Mouse (Mus musculus) CD4-positive, CD25-positive, alpha-beta regulatory T cell, adult 4 months (primary cell): ENCODE measurements around the gene Bhlhe40. TPM values are rescaled to one million over a fixed set of nuclear protein-coding genes. Genes with fewer than 3 reads are reported as not detected.

Experiments
- ATAC-seq: one replicate; pipeline ENCODE4 v1.8.0; 2017
- polyA plus RNA-seq, 2 experiments: library from polyadenylated mRNA; unstranded; fragments of 100-300 nt; shearing (Covaris generic); gene quantifications; one replicate each; pipeline ENCODE4 v1.2.1; 2017

Gene Bhlhe40
- polyA plus RNA-seq = 10 to 100 TPM; 49.7 to 91.7 TPM

DNA sequence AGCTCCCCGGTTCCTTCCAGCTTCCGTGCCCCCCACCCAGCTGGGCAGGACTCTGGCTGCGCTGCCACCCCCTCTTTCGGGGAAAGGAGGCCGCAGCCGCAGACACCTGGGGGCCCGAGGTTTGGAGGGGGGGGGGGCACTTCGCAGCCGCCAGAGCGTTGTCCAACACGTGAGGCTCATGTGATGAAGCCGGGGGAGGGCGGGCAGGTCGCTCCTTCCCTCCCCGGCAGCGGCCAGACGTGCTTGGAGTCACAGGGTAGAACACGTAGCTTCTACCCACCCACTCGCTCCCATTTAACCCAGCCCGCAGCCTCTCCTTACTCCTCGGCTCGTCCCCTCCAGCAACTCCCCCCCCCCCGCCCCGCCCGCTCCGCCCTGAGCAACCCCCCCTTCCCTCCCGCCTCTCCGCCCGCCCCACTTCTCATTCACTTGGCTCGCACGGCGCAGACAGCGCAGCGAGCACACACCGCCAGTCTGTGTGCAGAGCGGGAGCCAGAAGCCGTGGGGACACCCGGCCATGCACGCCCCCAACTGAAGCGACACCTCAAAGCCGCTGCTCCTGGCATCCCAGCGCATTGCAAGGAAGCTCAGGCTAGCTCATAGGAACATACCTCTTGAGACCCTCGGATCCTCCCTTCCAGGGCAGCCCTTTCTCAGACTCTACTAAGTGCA is at the start of gene Bhlhe40:
Gene Bhlhe40 (plus strand): TSS at position 424 of the 672 bp plus-strand sequence.
- ATAC-seq = peak; percentile 44

DNA sequence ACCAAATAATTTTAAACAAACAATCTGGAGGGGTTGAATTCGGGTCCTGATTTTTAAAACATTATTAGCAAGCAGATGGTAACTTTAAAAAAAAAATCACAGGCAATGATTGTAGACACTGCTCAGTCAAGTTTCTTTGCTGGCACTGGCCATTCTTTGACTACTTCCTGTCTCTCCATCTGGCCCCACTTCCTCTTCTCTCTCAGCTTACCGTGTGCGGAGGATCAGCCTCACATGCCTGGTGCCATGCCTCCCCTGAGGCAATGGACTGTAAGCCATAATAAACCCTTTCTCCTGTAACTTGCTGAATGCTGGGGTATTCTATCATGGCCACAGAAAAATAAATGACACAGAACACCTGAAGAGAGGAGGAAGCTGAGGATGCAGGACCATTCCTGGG is 48.8 kb upstream of the Bhlhe40 start:
- ATAC-seq = no peak

DNA sequence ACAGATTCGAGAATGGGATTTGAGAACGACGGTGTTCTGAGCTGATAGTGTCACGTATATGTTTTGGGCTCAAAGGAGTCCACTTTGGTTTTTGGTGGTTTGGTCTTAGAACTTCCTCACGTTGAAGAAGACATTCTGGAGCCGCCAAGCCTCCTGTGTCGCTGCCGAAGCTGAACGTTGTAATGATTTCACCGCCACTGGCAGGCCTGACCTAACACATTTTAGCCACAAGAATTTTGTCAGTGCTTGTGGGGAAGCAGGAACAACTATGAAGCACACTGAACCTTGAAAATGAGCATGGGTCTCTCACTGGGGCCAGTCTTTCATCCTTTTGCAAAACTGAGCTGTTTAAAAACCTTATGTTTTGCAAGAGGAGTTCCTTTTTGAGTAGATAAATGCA is 42.4 kb upstream of the Bhlhe40 start:
- no peak for ATAC-seq

DNA sequence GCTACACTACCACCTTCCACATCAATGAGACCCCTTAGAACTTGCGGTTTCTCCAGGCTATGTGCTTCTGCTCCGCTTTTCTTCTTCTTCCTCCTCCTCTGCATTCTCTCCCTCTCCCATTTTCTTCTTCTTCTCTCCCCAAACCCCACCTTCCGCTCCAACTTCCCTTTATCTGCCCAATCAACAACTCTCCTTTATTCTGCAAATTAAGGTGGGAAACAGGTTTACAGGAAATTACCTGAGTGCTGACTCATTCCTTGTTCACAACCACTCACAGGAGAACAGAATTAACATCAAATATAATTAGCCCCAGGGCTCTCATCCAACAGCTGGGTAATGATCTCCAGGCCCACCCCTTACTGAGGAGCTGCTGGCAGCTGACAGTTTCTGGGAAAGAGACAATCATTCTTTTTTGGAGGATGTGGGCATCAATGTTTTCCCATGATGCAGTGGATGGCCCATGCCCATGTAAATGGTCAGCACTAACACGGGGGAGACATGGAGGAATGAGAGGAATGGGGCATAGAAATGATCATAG is 37.3 kb upstream of the Bhlhe40 start:
- no peak for ATAC-seq

DNA sequence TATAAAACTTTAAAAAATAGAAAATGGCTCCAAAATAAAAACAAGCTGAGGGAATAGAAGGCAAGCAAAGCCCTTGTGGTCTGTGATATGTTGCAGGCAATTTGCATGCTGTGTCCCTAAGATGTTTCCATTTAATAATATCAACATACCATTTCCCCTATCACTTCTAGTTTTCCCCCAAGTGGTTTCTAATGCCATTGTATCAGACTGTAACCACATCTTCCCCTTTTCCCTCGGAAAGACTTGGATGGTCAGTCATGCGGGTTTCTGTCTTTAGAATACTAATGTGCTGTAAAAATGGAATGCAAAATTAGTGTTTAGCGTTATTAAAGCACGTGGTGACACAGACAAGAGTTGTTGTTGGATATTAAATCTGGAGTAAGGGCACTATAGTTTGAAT is 35.5 kb upstream of the Bhlhe40 start:
- no peak for ATAC-seq

DNA sequence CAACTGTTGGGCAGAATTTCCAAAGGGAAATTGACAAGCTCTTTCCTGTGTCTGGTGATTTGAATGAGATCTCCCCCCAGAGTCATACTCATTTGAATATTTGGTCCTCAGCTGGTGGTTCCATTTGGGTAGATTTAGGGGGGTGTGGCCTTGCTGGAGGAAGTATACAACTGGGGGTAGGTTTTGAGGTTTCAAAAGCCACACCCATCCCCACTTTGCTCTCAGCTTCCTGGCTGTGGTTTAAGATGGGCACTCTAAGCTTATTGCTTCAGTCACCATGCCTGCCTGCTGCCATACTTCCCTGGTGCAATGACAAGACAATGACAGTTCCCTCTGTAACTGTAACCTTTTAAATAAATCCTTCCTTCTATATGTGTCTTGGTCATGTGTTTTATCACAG is 29.7 kb upstream of the Bhlhe40 start:
- peak; percentile 96 for ATAC-seq

DNA sequence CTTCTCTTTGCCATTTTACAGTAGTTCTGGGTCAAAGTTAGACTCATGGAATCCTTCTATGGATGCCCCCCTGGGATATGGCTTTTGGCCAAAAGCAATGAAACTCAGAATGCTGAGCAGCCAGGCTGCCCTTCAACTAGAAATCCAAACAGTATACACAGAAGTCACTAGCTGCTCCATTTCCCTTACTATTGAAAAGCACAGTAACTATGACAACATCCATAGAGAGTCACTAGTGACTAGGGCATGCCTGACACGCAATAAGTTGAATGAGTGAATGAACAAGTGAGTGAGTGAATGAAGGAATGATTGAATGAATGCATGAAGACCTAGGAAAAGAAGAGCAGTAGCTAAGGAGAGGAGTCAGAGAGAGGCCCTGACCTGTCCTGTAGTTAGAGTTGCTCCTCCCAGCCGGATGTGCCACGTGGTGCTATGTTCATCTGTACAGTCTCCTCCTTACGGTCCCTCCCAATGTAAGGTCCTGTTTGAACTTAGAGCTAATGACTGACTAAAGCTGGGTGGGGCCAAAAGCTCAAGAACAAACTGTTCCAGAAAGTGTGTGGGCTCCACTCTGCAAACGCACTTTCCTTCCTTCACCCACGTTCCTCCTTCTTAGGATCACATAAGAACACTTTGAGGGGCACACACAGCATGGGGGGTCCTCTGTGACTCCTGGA is 22.1 kb upstream of the Bhlhe40 start:
- no peak for ATAC-seq

DNA sequence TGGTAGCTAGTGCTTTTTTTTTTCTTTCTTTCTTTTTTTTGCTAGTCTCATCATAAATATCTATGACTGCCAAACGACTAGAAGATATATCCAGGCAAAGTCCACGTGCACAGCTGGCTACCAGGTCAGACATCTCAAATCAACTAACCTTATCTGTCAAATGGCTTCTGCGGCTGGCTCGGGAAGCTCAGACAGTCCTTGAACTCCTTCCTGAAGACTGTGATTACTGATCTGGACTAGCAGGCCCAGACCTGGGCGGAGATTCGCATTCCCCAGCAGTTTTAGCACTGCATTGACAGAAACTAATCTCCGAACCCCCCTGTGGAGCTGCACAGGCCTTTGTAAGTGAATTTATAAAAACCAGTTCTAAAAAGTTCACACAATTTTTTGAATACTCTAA is 18.4 kb upstream of the Bhlhe40 start:
- no peak for ATAC-seq

DNA sequence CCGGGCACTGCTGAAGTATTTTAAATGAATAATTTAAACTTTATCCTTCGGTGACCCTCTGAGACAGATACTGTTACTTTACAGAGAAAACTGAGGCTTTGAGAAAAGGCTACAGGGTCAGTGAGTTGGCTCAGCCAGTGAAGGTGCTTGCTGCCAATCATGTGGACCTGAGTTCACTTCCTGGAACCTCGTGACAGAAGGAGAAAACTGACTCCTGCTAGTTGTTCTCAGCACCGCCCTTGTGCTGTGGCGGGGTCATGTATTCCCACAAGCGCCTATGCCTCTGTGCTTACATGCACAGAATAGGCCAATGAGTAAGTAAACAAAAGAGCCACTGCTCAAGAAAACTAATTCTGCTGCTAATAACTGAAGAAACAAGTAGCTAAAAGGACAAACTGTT is 17.4 kb upstream of the Bhlhe40 start:
- no peak for ATAC-seq

DNA sequence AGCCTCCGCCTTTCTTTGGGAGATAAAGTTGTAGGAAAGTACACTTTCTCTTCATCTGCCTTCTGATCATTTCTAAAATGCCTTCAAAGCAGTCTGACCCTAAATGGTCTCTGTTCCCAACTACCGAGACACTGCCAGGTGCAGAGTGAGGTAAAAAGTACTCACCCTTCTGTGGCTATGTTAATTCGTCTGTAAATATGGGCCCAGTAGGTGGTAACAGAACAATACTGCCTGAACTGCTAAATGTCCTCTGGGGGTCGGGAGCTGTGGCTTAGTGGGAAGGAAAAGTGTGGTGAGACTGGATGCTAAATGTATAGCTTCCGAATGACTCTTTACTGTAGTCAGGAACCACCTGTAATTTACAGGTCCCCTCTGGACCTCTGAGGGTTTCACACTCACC is 16.1 kb upstream of the Bhlhe40 start:
- no peak for ATAC-seq

DNA sequence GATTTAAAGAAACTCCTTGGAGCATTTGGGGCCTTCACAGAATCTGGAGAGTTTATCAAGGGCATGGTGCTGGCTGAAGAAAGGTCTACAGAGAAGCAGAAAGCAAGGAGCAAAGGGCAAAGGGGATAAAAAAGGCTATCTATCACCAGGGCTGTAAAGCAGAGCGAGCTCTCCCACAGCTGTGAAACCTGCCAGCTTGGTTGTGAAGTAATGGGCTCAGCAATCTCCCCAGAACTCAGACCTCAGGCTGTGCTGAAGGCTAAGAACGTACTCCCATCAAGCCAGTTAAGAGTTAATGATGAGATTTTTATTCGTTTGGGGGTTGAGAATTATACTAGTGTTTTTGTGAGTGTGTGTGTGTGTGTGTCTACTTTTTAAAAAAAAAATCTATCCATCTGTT is 13.3 kb upstream of the Bhlhe40 start:
- ATAC-seq = no peak

DNA sequence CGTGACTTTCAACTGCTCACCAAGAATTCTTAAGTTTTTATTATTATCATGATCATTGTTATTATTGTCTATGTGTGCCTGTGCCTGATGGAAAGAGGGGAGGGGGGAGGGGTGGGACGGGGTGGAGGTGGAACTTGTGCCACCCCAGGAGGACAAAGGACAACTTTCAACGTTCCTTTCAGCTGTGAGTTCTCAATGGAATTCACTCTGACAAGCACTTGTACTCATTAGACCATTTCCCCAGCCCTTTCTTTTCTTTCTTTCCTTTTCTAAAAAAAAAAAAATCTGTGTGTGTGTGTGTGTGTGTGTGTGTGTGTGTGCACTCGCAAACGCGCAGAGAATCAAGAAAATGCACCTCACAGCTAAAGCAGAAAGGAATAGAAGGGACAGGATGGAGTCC is 12.4 kb upstream of the Bhlhe40 start:
- ATAC-seq = no peak

DNA sequence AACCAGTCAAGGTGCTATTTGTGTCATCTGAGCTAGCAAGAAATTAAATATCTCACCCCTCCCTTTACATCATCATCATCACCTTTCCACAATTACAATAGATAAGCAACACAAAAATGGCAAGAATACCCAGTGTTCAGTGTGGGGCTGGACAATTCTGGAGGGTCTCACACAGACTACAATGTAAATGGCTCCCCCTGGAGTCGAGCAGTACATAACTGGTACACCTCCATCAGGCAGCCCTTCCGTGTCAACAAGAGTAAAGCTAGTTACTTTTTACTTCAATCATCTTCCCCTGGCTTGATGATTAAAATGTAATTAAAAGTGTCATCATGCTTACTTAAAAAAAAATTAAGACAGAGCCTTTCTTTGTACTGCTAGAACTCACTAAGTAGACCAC is 4.6 kb upstream of the Bhlhe40 start:
- no peak for ATAC-seq

DNA sequence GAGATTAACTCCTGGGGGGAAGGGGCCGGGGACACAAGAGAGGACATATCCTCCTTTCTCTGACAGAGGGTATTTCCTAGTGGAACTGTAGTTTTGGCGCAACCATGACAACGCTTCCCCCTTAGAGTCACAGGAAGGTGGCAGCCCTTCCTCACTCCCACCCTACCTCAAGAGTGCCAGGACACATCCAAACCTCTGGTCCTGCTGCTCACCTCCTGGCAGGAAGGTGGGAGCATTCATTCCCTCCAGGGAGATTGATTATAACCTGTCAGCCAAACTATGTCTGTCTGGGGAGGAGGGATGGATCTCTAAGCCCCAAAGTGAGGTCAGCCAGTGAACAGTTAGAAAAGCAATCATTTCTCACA is 2.4 kb upstream of the Bhlhe40 start:
- peak; percentile 0 for ATAC-seq

DNA sequence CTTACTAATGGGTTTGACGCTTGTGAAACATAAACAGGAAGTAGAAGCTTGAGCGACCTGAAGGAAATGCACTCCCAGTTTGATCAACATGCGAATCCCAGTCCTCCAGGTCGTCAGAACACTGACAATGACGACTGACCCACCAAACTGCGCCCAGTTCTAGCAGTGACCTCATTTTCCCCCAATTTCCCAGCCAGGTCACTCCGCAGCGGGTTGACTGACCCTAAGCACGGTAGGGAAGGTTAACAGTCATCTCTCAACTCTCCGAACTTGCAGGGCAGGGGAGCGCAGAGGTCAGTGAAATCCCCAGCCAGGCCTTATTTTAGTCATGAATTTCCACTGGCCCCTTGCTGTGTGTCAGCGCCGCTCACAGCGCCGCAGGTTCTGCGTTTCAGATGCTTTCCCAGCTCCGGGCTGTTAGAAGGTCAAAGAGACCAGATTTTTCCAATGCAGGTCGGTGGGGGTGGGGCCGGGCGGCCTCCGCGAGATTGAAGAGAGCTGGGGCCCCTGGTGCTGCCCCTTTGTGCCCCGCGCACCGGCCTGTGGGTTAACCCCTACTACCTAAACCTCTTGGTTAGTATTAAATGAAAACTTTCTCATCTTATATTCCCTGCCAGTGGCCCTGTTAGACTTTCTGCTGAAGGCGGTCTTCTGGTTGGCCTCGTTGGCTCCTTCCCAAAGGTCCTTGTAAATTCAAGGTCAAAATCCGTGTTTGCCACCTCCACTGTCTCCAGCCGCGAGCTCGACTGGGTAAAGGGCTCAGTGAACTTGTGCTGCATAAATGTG is 1.8 kb upstream of the Bhlhe40 start:
- peak; percentile 21 for ATAC-seq

DNA sequence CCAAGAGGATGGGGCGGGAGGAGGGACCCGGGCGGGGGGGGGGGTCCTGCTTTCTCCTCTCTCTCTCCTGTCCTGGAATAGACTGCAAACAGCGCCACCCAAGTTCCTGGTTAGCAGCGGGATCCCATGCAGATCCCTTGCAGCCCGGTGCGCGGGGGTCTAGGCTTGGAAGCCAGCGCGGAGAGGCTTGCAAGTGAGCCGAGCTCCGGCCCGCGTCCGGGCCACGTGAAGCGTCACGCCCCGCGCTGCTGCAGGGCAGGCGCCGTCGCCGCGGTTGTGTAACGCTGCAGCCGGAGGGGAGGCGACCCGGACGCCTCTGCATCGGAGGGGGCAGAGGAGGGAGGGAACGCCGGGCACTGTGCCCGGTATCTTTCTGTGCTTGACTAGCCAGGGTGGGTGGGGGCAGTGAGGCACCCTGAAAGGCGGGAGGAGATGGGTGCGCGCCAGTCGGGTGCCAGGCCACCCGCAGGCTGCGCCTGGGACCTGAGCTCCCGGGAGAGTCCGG is 1.2 kb upstream of the Bhlhe40 start:
- ATAC-seq = peak; percentile 28

DNA sequence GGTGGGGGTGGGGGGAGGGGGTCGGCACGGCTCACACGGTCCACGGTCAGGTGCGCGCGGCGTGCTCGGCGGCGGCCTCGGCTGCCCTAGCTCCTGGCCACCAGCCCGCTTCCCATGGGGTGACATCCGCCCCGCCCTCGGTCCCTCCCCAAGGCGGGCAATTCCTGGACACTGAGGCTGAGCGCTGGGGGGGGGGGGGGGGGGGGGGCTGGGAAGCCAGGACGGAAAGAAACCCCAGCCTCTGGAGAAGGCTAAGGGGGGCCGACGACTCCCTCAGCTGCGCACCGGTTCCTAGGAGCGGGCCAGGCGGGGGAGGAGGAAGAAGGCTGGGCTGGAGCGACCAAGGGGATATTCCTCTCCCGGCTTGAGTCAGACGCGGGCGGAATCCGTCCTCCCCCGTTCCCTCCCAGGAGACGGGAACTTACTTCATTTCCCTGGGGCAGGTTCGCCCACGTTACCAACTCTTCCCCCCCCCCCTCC is 663 bp upstream of the Bhlhe40 start:
- no peak for ATAC-seq

DNA sequence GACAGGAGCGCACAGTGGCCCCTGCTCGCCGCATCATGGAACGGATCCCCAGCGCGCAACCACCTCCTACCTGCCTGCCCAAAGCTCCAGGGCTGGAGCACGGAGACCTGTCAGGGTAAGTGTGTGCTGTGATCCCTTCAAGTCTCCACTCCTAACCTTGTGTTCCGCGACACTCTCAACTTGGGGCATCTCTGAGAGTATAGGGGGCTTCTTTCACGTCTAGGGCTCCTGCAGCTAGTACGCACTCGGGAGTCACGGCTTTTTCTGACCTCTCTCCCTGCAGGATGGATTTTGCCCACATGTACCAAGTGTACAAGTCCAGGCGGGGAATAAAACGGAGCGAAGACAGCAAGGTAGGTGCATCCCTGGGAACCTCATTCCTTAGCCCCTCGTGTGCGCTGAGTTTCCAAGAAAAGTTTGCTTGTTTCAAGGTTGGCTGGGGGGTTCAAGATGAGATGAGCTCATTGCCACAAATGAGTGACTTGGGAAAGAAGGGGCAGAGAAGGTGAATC is 505 bp downstream of the Bhlhe40 start:
- ATAC-seq = peak; percentile 11

DNA sequence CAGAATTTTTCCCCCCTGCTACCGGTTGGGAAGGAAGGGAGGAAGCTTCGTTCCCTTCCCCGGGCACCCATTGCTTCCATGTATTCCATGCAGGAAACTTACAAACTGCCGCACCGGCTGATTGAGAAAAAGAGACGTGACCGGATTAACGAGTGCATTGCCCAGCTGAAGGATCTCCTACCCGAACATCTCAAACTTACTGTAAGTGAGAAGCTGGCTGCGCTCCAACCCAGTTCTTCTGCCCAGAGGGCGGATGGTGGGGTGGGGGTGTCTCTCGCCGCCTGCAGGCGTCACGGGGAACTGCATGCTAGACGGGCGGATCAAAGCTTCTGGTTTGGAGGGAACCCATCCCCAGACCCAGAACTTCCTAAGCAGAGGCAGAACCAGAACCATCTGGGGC is 983 bp downstream of the Bhlhe40 start:
- peak; percentile 49 for ATAC-seq

DNA sequence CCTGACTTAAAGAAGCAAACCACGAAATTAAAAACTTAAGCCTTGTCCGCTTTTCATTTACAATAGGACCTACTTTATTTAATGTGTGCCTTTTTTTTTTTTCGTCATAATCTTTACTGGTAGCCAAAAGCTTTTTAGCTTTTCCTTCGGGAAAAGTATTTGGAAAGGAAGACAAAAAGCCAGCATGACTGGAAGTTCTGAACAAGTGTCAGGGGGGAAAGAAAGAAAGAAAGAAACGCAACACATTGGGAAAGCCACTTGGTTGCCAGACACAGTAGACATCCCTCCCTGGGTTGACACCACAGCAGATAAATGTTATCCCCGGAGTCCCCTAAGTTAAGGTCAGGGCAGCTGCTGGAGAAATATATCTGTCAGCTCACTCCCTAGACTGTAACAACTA is 1.5 kb downstream of the Bhlhe40 start:
- no peak for ATAC-seq

DNA sequence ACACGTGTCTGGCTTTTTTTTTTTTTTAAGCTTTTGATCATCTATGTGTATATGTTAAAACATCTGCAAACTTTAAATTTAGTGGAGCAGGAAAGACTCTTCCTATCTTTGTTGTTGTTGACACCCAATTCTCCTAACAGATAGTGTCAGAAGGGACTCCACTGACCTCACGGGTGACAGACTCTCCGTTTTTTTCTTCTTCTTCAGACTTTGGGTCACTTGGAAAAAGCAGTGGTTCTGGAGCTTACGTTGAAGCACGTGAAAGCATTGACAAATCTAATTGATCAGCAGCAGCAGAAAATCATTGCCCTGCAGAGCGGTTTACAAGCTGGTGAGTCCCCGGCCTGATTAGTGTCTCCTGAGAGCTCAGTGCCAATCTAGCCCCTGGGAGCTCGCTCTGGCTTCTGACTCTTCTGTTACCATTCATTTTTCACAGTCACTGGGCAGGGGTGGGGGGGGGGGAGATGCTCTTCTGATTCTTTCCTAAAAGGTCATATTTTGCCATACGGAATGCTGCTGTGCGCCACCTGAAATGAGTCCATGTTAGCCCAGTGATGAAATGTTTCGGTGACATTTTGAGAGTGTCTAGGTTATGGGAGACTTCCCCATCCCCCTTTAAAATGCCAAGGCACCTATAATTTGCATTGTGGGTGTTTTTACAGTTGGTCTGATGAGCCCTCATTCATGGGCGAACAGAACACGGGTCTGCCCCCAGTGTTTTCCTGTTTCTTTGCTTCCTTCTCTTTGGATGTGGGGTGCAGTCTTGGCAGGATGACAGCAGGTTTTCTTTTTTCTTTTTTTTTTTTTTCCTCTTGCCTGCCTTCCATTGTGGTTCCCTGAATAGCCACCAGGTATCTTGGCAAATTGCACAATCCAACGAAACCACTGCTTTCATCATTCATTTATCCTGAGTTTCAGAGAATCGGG is 2.1 kb downstream of the Bhlhe40 start:
- no peak for ATAC-seq
